Mouse (Mus musculus) midbrain, embryonic 10.5 days (tissue): ENCODE measurements around the gene Ptpa. TPM values are rescaled to one million over a fixed set of nuclear protein-coding genes. Genes with fewer than 3 reads are reported as not detected.

Source experiments
- DNase-seq: peaks from one replicate; pipeline ENCODE4 v3.0.0-alpha.2; 2017; ENCODE audit warnings: low spot score
- H3K27ac ChIP-seq: fragments of 300-500 bp; sonication (generic); replicated peaks from 2 replicates; pipeline ENCODE4 v1.5.1; 2016; ENCODE audit warnings: mild to moderate bottlenecking
- H3K27me3 ChIP-seq: fragments of 300-500 bp; sonication (generic); 2 replicates; pipeline ENCODE4 v1.6.1; 2016; ENCODE audit warnings: low read depth, mild to moderate bottlenecking; ENCODE audit not compliant: poor library complexity, severe bottlenecking
- H3K36me3 ChIP-seq: fragments of 300-500 bp; sonication (generic); 2 replicates; pipeline ENCODE4 v1.6.1; 2016; ENCODE audit warnings: mild to moderate bottlenecking, moderate library complexity
- H3K4me1 ChIP-seq: fragments of 300-500 bp; sonication (generic); 2 replicates; pipeline ENCODE4 v1.6.1; 2016
- H3K4me3 ChIP-seq: fragments of 300-500 bp; sonication (generic); 2 replicates; pipeline ENCODE4 v1.5.1; 2016; ENCODE audit warnings: mild to moderate bottlenecking, moderate library complexity
- H3K9me3 ChIP-seq: fragments of 300-500 bp; sonication (generic); replicated peaks from 2 replicates; pipeline ENCODE4 v1.6.1; 2016; ENCODE audit warnings: mild to moderate bottlenecking
- WGBS: fragments of 180-500 bp; shearing (Covaris S2); methylation state at CpG from one replicate; pipeline ENCODE4 v1.1.7; 2016; 5-methylcytosine and 5-hydroxymethylcytosine counted together
- polyA plus RNA-seq: library from polyadenylated mRNA; unstranded; fragments of >200 nt; fragmentation: Nextera tagmentation; extraction: Ambion mirVana; gene quantifications from 2 replicates; pipeline ENCODE4 v1.2.1, GENCODE M21; 2016

Ptpa gene
- polyA plus RNA-seq, 1 experiment from 2014 or later, result 151 TPM

DNA sequence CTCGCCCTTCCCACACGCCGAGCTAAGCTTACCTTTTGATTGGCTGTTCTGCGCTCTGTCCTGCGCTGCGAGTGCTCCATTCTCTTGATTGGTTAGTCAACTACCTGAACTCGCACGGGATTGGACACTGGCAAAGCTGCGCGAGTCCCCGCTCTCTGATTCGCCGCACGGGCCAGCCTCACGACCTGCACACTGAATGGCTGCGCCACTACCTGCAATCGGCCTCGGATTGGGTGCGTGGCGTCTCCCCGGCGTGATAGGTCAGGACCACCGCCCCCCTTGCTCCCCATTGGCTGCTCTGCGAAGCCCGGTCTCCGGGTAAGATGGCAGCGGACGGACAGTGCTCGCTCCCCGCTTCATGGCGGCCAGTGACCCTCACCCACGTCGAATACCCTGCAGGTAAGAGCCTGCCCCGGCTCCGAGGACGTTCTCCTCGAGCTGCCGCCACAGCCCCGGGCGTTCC, 23.7 kb upstream of the Ptpa start, which contains the start of gene Dolpp1:
TSS of gene Dolpp1 (plus strand) at position 141 of the 463 bp plus-strand sequence.
- peak within 1 kb of the TSS; percentile 90 for H3K27ac ChIP-seq
- DNase-seq, result peak; percentile 99
- peak within 1 kb of the TSS; percentile 91 for H3K4me3 ChIP-seq
- H3K36me3 ChIP-seq, result peaks cover 31% of the 10 kb centered on the region
- no peaks in the 10 kb centered on the region for H3K9me3 ChIP-seq
- H3K4me1 ChIP-seq, result peaks cover 37% of the 10 kb centered on the region
- H3K27me3 ChIP-seq, result peaks cover 20% of the 10 kb centered on the region
- WGBS, result under 1% methylated on average over 40 of the region's 40 CpGs

DNA sequence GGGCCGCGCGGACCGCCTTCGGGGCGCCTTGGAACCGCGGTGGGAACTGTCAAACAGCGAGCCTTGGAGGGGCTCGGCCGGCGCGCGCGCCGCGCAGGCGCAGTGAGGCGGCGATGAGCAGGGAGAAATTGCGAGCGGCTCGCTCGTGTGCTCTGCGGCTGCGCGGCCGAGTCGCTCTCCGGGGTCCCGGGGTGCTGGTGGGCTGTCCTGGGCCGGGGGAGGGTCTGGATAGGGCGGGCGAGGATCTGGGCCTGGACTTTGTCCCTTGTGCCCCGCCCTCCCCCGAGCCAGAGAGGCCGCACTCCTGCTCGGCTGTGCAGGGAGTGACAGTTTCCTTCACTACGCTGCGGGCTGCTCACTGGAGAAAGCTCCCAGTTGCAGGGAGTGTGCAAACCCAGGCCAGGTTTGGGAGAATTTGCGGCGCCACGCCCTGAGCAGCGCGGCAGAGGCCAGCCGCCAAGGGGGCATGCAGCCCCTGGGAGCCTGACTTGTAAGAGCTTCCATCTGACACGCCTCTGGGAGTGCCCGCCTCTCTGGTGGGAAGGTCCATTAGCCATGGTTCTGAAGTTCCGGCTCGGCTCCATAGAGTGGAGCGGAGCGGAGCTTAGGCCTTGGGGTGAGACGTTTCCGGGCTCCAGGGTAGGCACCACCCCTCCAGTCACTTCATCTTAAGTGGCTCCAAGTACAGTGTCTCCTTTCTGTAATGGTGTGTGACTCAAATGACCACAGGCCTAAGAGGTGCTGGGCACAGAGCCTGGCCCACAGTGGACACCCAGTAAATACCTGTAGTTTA, 23.1 kb upstream of the Ptpa start:
- peak; percentile 93 for DNase-seq
- peaks cover 42% of the 10 kb centered on the region for H3K4me1 ChIP-seq
- WGBS, result under 1% methylated on average over 54 of the region's 54 CpGs
- H3K27me3 ChIP-seq, result peaks cover 26% of the 10 kb centered on the region
- peaks cover 38% of the 10 kb centered on the region for H3K36me3 ChIP-seq
- peak overlapping the region; percentile 91 for H3K4me3 ChIP-seq
- peak overlapping the region; percentile 90 for H3K27ac ChIP-seq
- no peaks in the 10 kb centered on the region for H3K9me3 ChIP-seq

GRCm38 (mm10) chr2:30393370-30393656, 22.5 kb upstream of the Ptpa start:
- Histone ChIP-seq H3K4me3 (peak overlapping the region; percentile 91), H3K9me3 (no peaks in the 10 kb centered on the region), H3K27ac (peak overlapping the region; percentile 90), H3K36me3 (peaks cover 43% of the 10 kb centered on the region), H3K4me1 (peaks cover 48% of the 10 kb centered on the region), H3K27me3 (peaks cover 28% of the 10 kb centered on the region)
- no peak for DNase-seq
- WGBS, result 71% methylated on average over 1 of the region's 1 CpGs

DNA sequence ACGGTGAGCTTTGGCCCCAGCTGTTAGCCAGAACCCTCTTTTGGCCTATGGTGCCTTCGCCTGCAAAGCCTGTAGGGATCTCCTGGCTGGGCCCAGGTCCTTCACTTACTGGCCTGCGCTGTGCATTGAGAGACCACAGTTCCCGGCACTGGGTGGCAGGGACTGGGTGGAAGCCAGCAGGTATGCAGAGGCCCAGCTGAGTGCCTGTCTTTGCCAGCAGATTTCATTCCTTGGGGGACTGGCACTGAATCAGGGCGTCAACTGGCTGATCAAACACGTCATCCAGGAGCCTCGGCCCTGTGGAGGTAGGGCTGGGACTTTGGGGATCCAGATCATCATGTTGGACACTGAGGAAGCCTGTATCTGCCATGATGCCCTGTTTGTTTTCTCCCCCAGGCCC, 20.1 kb upstream of the Ptpa start:
- Histone ChIP-seq H3K27ac (no peak overlapping the region; the same call in 1 of the 2 replicates), H3K9me3 (no peaks in the 10 kb centered on the region), H3K4me3 (no peak overlapping the region), H3K36me3 (peaks cover 55% of the 10 kb centered on the region), H3K4me1 (peaks cover 71% of the 10 kb centered on the region), H3K27me3 (peaks cover 28% of the 10 kb centered on the region)
- WGBS, result 94% methylated on average over 7 of the region's 7 CpGs
- no peak for DNase-seq

- H3K27me3 ChIP-seq, result peaks cover 28% of the 10 kb centered on the region
- no peak overlapping the region for H3K27ac ChIP-seq
- H3K4me3 ChIP-seq, result no peak overlapping the region
- no peaks in the 10 kb centered on the region for H3K9me3 ChIP-seq
- WGBS, result 90% methylated on average over 7 of the region's 7 CpGs
- no peak for DNase-seq
- peaks cover 71% of the 10 kb centered on the region for H3K4me1 ChIP-seq
- H3K36me3 ChIP-seq, result peaks cover 56% of the 10 kb centered on the region
These were observed 19.6 kb upstream of the Ptpa start for GRCm38 (mm10) chr2:30396246-30396645.

- H3K4me3 ChIP-seq, result no peak overlapping the region; the same call in 1 of the 2 replicates
- peaks cover 28% of the 10 kb centered on the region for H3K27me3 ChIP-seq
- 51% methylated on average over 10 of the region's 10 CpGs for WGBS
- peak; percentile 28 for DNase-seq
- no peaks in the 10 kb centered on the region for H3K9me3 ChIP-seq
- peaks cover 72% of the 10 kb centered on the region for H3K4me1 ChIP-seq
- peaks cover 74% of the 10 kb centered on the region for H3K36me3 ChIP-seq
- peak overlapping the region; percentile 90 for H3K27ac ChIP-seq
These were observed 17.8 kb upstream of the Ptpa start for GRCm38 (mm10) chr2:30397986-30398512.

GRCm38 (mm10) chr2:30399191-30400171, 16.4 kb upstream of the Ptpa start:
- Histone ChIP-seq H3K27ac (peak overlapping the region; percentile 90), H3K4me1 (peaks cover 58% of the 10 kb centered on the region), H3K9me3 (no peaks in the 10 kb centered on the region), H3K27me3 (peaks cover 23% of the 10 kb centered on the region), H3K36me3 (peaks cover 77% of the 10 kb centered on the region), H3K4me3 (peak overlapping the region; percentile 34)
- peak; percentile 82 for DNase-seq
- WGBS, result 30% methylated on average over 20 of the region's 20 CpGs

DNA sequence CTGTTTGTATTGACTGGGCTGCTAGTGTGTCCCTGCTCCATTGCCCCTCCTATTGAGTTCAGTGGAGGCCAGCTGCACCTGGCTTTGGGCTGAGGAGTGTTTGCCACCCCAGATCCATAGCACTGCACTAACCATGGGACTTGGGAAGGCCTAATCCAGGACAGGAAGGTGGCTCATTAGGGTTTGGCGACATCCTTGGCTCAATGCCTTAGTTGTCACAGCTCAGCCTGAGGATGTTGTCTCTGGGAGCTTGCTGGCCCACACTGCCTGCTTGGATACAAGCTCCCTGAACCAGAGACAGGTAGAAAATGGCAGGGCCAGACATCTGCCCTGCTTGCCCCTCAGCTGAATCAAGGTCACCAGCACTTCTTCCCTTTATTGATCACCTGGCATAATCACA, 14.3 kb upstream of the Ptpa start:
- peaks cover 81% of the 10 kb centered on the region for H3K36me3 ChIP-seq
- peaks cover 13% of the 10 kb centered on the region for H3K27me3 ChIP-seq
- H3K27ac ChIP-seq, result peak overlapping the region; percentile 90
- H3K9me3 ChIP-seq, result no peaks in the 10 kb centered on the region
- no peak for DNase-seq
- no peak overlapping the region for H3K4me3 ChIP-seq
- H3K4me1 ChIP-seq, result peaks cover 52% of the 10 kb centered on the region
- WGBS, result 90% methylated on average over 1 of the region's 1 CpGs

GRCm38 (mm10) chr2:30402351-30402826, 13.4 kb upstream of the Ptpa start:
- no peak for DNase-seq
- Histone ChIP-seq H3K9me3 (no peaks in the 10 kb centered on the region), H3K27me3 (peaks cover 5% of the 10 kb centered on the region; the same call in 1 of the 2 replicates), H3K36me3 (peaks cover 81% of the 10 kb centered on the region), H3K27ac (no peak overlapping the region), H3K4me1 (peaks cover 51% of the 10 kb centered on the region), H3K4me3 (no peak overlapping the region)
- 92% methylated on average over 9 of the region's 9 CpGs for WGBS

GRCm38 (mm10) chr2:30402843-30403242, 13.0 kb upstream of the Ptpa start:
- DNase-seq, result no peak
- Histone ChIP-seq H3K4me1 (peaks cover 46% of the 10 kb centered on the region), H3K27ac (no peak overlapping the region), H3K9me3 (no peaks in the 10 kb centered on the region), H3K27me3 (peaks cover under 1% of the 10 kb centered on the region; the same call in 1 of the 2 replicates), H3K4me3 (no peak overlapping the region), H3K36me3 (peaks cover 81% of the 10 kb centered on the region)
- WGBS, result 75% methylated on average over 2 of the region's 2 CpGs

DNA sequence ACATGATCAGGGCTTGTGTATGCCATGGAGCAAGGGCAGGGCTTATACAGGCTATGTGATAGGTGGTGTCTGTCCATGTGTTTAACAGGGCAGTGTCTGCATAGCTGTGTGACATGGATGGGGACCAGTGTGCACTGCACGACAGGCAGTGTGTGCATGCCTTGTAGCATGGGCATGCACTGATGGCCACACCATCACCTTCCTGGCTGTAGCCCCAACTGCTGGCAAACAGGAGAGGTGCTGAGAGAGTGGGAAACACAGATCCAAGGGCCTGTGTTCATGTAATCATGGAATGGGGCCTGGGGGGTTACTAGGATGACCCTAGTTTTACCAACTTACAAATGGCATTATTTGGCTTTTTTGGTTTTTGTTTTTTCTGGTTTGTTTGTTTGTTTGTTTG, 12.0 kb upstream of the Ptpa start:
- H3K36me3 ChIP-seq, result peaks cover 81% of the 10 kb centered on the region

GRCm38 (mm10) chr2:30407221-30407620, 8.6 kb upstream of the Ptpa start:
- Histone ChIP-seq H3K36me3 (peaks cover 92% of the 10 kb centered on the region), H3K9me3 (no peaks in the 10 kb centered on the region), H3K27me3 (no peaks in the 10 kb centered on the region), H3K27ac (no peak overlapping the region), H3K4me3 (no peak overlapping the region), H3K4me1 (peaks cover 3% of the 10 kb centered on the region; the same call in 1 of the 2 replicates)
- no peak for DNase-seq
- 90% methylated on average over 2 of the region's 2 CpGs for WGBS

More for the DNA sequence above, 12.0 kb upstream of the Ptpa start:
- no peak for DNase-seq
- no peak overlapping the region for H3K4me3 ChIP-seq
- H3K27me3 ChIP-seq, result no peaks in the 10 kb centered on the region
- WGBS, result 93% methylated on average over 1 of the region's 1 CpGs
- H3K9me3 ChIP-seq, result no peaks in the 10 kb centered on the region
- H3K27ac ChIP-seq, result no peak overlapping the region
- peaks cover 36% of the 10 kb centered on the region for H3K4me1 ChIP-seq
